Mouse (Mus musculus) erythroblast, embryonic 14.5 days (primary cell): ENCODE results near the gene Phyhd1.

Source experiments
- GATA1 ChIP-seq: IDR thresholded peaks from 2 replicates; pipeline ENCODE4 v1.6.1; 2012; ENCODE audit warnings: low read length, inconsistent platforms, mixed read lengths
- TAL1 ChIP-seq: IDR thresholded peaks from 3 replicates; pipeline ENCODE4 v1.6.1; 2012; ENCODE audit warnings: low read length, inconsistent platforms, mixed read lengths

DNA sequence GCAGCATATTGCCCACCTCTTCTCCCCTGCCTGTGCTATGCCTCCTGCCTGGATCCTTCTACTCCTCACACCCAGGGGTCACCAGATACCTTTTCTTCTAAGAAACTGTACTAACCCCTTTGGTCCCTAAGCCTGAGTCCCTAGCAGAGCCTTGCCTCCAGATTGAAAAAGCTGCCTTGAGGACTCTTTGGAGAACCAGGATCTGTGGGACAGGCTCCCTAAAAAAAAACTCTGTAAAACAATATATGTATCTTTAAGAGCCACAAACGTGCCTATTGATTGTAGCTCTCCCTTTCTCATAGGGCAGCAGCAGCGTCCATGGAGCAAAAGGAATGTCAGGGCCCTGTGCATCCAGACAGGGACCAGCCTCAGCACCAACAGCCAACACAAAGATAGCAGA, 25.7 kb upstream of the Phyhd1 start, which contains the start of gene Gm28035:
- TF ChIP-seq GATA1: no peak
- no peak for TF ChIP-seq TAL1
